Mouse (Mus musculus) left cerebral cortex, postnatal 4 days (tissue): ENCODE results near the gene Wwp2. TPM values are rescaled to one million over a fixed set of nuclear protein-coding genes. Genes with fewer than 3 reads are reported as not detected.

Experiments
- DNase-seq: peaks from one replicate; pipeline ENCODE4 v3.0.0-alpha.2; 2022
- intact Hi-C: fragments of 180-260 bp; cut with DNase I; formaldehyde crosslinking; loops from one replicate; pipeline ENCODE4 v1.15.1; 2025
- total RNA-seq, 2 experiments: library from RNA; stranded (reverse); gene quantifications; 2 replicates each; pipeline ENCODE4 v1.2.3; 2021

The Wwp2 gene
- total RNA-seq, 2 experiments from 2014 or later: 37.3 to 41.5 TPM

- DNase-seq: no peak
- intact Hi-C loops: no loop called here
Observed at GRCm38 (mm10) chr8:107504239-107504985, 68.2 kb downstream of the Wwp2 start.

- no peak for DNase-seq
- intact Hi-C loops: no loop called here
Observed at GRCm38 (mm10) chr8:107505271-107505670, 69.1 kb downstream of the Wwp2 start.

GRCm38 (mm10) chr8:107507019-107507418, 70.9 kb downstream of the Wwp2 start:
- intact Hi-C loops: no loop called here
- no peak for DNase-seq

GRCm38 (mm10) chr8:107510204-107510603, 74.0 kb downstream of the Wwp2 start:
- intact Hi-C loops: no loop called here
- DNase-seq: no peak

- no peak for DNase-seq
- intact Hi-C loops: no loop called here
Observed at GRCm38 (mm10) chr8:107510766-107511165, 74.6 kb downstream of the Wwp2 start.

GRCm38 (mm10) chr8:107513249-107513648, 77.1 kb downstream of the Wwp2 start:
- no peak for DNase-seq

GRCm38 (mm10) chr8:107514949-107515721, 79.0 kb downstream of the Wwp2 start:
- DNase-seq: no peak
- intact Hi-C loops: no loop called here

More at GRCm38 (mm10) chr8:107513249-107513648, 77.1 kb downstream of the Wwp2 start:
- intact Hi-C loops: no loop called here

- DNase-seq: no peak
- intact Hi-C loops: no loop called here
Observed at GRCm38 (mm10) chr8:107518726-107519125, 82.6 kb downstream of the Wwp2 start.

- intact Hi-C loops: no loop called here
- DNase-seq: peak; percentile 26
Observed at GRCm38 (mm10) chr8:107519860-107520259, 83.7 kb downstream of the Wwp2 start.

- DNase-seq: no peak
- intact Hi-C loops: no loop called here
Observed at GRCm38 (mm10) chr8:107521788-107522554, 85.8 kb downstream of the Wwp2 start.

- intact Hi-C loops: no loop called here
- DNase-seq: no peak
Observed at GRCm38 (mm10) chr8:107522555-107522833, 86.3 kb downstream of the Wwp2 start.

GRCm38 (mm10) chr8:107524535-107524934, 88.4 kb downstream of the Wwp2 start:
- intact Hi-C loops: no loop called here
- no peak for DNase-seq

GRCm38 (mm10) chr8:107528786-107529185, 92.6 kb downstream of the Wwp2 start:
- intact Hi-C loops: no loop called here
- no peak for DNase-seq

GRCm38 (mm10) chr8:107537472-107537871, 101.3 kb downstream of the Wwp2 start:
- intact Hi-C loops: no loop called here
- DNase-seq: no peak

- DNase-seq: no peak
- intact Hi-C loops: no loop called here
Observed at GRCm38 (mm10) chr8:107540623-107541022, 104.5 kb downstream of the Wwp2 start.

- no peak for DNase-seq
- intact Hi-C loops: no loop called here
Observed at GRCm38 (mm10) chr8:107541369-107541768, 105.2 kb downstream of the Wwp2 start.

- DNase-seq: no peak
- intact Hi-C loops: no loop called here
Observed at GRCm38 (mm10) chr8:107542151-107542550, 106.0 kb downstream of the Wwp2 start.

GRCm38 (mm10) chr8:107543714-107544113, 107.5 kb downstream of the Wwp2 start:
- DNase-seq: no peak
- intact Hi-C loops: no loop called here

GRCm38 (mm10) chr8:107544211-107544610, 108.0 kb downstream of the Wwp2 start:
- DNase-seq: no peak
- intact Hi-C loops: no loop called here

GRCm38 (mm10) chr8:107544651-107545174, 108.5 kb downstream of the Wwp2 start:
- DNase-seq: no peak
- intact Hi-C loops: no loop called here

- DNase-seq: no peak
Observed at GRCm38 (mm10) chr8:107545621-107546152, 109.5 kb downstream of the Wwp2 start.

More at GRCm38 (mm10) chr8:107545621-107546152, 109.5 kb downstream of the Wwp2 start:
- intact Hi-C loops: no loop called here
